Mouse (Mus musculus): ENCODE results near the gene Ntng2.
A peak's percentile ranks its signal among the peaks of the same experiment; 100 is the strongest.

GRCm38 (mm10) chr2:29253205-29253865 is 530 bp upstream of the Ntng2 start:
- TF ChIP-seq CTCF (IDR thresholded peaks at IDR 0.05; ENCODE audit: insufficient read depth, low read length) (peak; percentile 19; the same call in 1 of the 2 replicates), POLR2A (IDR thresholded peaks at IDR 0.05; ENCODE audit: borderline replicate concordance, extremely low read depth, low read depth, low read length) (no peak)

Data from lung, adult 2 months (tissue).